Mouse (Mus musculus) C2C12 (cell line): ENCODE data around the gene Orc3.

Experiments used
- CTCF ChIP-seq: IDR thresholded peaks from one replicate; pipeline ENCODE4 v1.5.1; 2011; ENCODE audit not compliant: control insufficient read depth, insufficient read depth, insufficient read length
- MYOD1 ChIP-seq: IDR thresholded peaks from one replicate; pipeline ENCODE4 v1.6.1; 2011; ENCODE audit warnings: low read depth; ENCODE audit not compliant: control insufficient read depth, insufficient read length
- USF1 ChIP-seq: IDR thresholded peaks from one replicate; pipeline ENCODE4 v1.6.1; 2011; ENCODE audit warnings: low read depth, mild to moderate bottlenecking, control low read depth, moderate library complexity

GRCm38 (mm10) chr4:34606658-34607057 is 8.1 kb downstream of the Orc3 start:
- TF ChIP-seq CTCF (no peak), USF1 (no peak), MYOD1 (no peak)
